Mouse (Mus musculus) lung, postnatal 0 days (tissue): ENCODE measurements at regions not wholly inside any gene's neighbourhood (a gene's known extent, or its start where the extent isn't known, plus 50 kb on each side); places are given as distances from the start of the nearest gene placed in this dataset.

Experiments
- ATAC-seq: fragments of 200-750 bp; cut with Nextera tagmentation; 2 replicates; pipeline ENCODE4 v1.8.0; 2017; ENCODE audit warnings: moderate library complexity
- DNase-seq: peaks from one replicate; pipeline ENCODE4 v3.0.0-alpha.2; 2016; ENCODE audit warnings: low spot score
- H3K27ac ChIP-seq: fragments of 300-500 bp; sonication (generic); 2 replicates; pipeline ENCODE4 v1.5.1; 2014; ENCODE audit warnings: antibody characterized with exemption, mild to moderate bottlenecking, low read length, mixed read lengths
- H3K27me3 ChIP-seq: fragments of 300-500 bp; sonication (generic); replicated peaks from 2 replicates; pipeline ENCODE4 v1.6.1; 2014; ENCODE audit warnings: low read length, mixed read lengths; ENCODE audit not compliant: insufficient read depth
- H3K36me3 ChIP-seq: fragments of 300-500 bp; sonication (generic); 2 replicates; pipeline ENCODE4 v1.6.1; 2014; ENCODE audit warnings: low read length, mixed read lengths; ENCODE audit not compliant: insufficient read depth
- H3K4me1 ChIP-seq: fragments of 300-500 bp; sonication (generic); 2 replicates; pipeline ENCODE4 v1.6.1; 2014; ENCODE audit warnings: antibody characterized with exemption, low read depth, low read length, mixed read lengths; ENCODE audit not compliant: insufficient read depth
- H3K4me2 ChIP-seq: fragments of 300-500 bp; sonication (generic); replicated peaks from 2 replicates; pipeline ENCODE4 v1.6.1; 2014; ENCODE audit warnings: low read depth, mild to moderate bottlenecking, low read length, moderate library complexity, mixed read lengths
- H3K4me3 ChIP-seq: fragments of 300-500 bp; sonication (generic); 2 replicates; pipeline ENCODE4 v1.5.1; 2014; ENCODE audit warnings: low read depth, low read length
- H3K9ac ChIP-seq: fragments of 300-500 bp; sonication (generic); replicated peaks from 2 replicates; pipeline ENCODE4 v1.6.1; 2014; ENCODE audit warnings: low read depth, mild to moderate bottlenecking
- H3K9me3 ChIP-seq: fragments of 300-500 bp; sonication (generic); 2 replicates; pipeline ENCODE4 v1.6.1; 2016; ENCODE audit warnings: low read length, mixed read lengths
- CTCF ChIP-seq: IDR thresholded peaks from 2 replicates; pipeline ENCODE4 v1.5.1; 2016; ENCODE audit warnings: antibody characterized with exemption, mild to moderate bottlenecking
- EP300 ChIP-seq: IDR thresholded peaks from 2 replicates; pipeline ENCODE4 v1.6.1; 2016; ENCODE audit warnings: antibody characterized with exemption, mild to moderate bottlenecking, control low read depth
- whole genome bisulfite sequencing: fragments of 180-500 bp; shearing (Covaris S2); extraction: QIAGEN DNeasy Blood & Tissue Kit; methylation state at CpG from one replicate; pipeline ENCODE4 v1.1.7; 2014; 5-methylcytosine and 5-hydroxymethylcytosine counted together

- no peak overlapping the region for H3K4me2 ChIP-seq
- H3K9ac ChIP-seq, result no peak overlapping the region
- H3K27me3 ChIP-seq, result no peaks in the 10 kb centered on the region
- no peaks in the 10 kb centered on the region for H3K4me1 ChIP-seq
- peak; percentile 40 for ATAC-seq
- H3K27ac ChIP-seq, result no peak overlapping the region
- DNase-seq, result peak; percentile 32
- H3K4me3 ChIP-seq, result no peak overlapping the region
- TF ChIP-seq CTCF (no peak), EP300 (no peak)
- H3K9me3 ChIP-seq, result no peaks in the 10 kb centered on the region
- no peaks in the 10 kb centered on the region for H3K36me3 ChIP-seq
- WGBS, result 69% methylated on average over 17 of the region's 17 CpGs
Measured at GRCm38 (mm10) chr2:52804106-52804825, 53.4 kb upstream of the Fmnl2 start.

GRCm38 (mm10) chr2:52804826-52805149 lies 52.9 kb upstream of the Fmnl2 start:
- Histone ChIP-seq H3K36me3 (no peaks in the 10 kb centered on the region), H3K27ac (no peak overlapping the region), H3K4me1 (no peaks in the 10 kb centered on the region), H3K4me2 (no peak overlapping the region), H3K9ac (no peak overlapping the region), H3K27me3 (no peaks in the 10 kb centered on the region), H3K9me3 (no peaks in the 10 kb centered on the region), H3K4me3 (no peak overlapping the region)
- ATAC-seq, result no peak
- 31% methylated on average over 1 of the region's 1 CpGs for WGBS
- no peak for DNase-seq
- TF ChIP-seq CTCF, result no peak
- TF ChIP-seq EP300, result no peak

GRCm38 (mm10) chr2:52807826-52808225 lies 49.8 kb upstream of the Fmnl2 start:
- Histone ChIP-seq H3K27me3 (no peaks in the 10 kb centered on the region), H3K27ac (no peak overlapping the region), H3K9me3 (no peaks in the 10 kb centered on the region), H3K36me3 (no peaks in the 10 kb centered on the region), H3K4me2 (no peak overlapping the region), H3K4me3 (no peak overlapping the region), H3K4me1 (no peaks in the 10 kb centered on the region), H3K9ac (no peak overlapping the region)
- ATAC-seq (no peak), DNase-seq (no peak)
- TF ChIP-seq CTCF, result no peak
- no peak for TF ChIP-seq EP300
- WGBS, result 64% methylated on average over 2 of the region's 2 CpGs
